Mouse (Mus musculus): Measurements from ENCODE around the gene Zfp987. TPM values are rescaled to one million over a fixed set of nuclear protein-coding genes. Genes with fewer than 3 reads are reported as not detected.

The Zfp987 gene
- polyA plus RNA-seq (2017; shearing (Covaris generic)): 1.2 TPM

GRCm38 (mm10) chr4:146096998-146097397 lies at the start of gene Zfp987:
Gene Zfp987, plus strand, starts transcription at chr4:146097298.

GRCm38 (mm10) chr4:146156524-146156923 lies 59.4 kb downstream of the Zfp987 start, which contains the start of gene Zfp600:
Gene Zfp600, plus strand, starts transcription at chr4:146156824.

Other genes with a start within 250 kb of the Zfp987 start
- gene Zfp986, start 228.5 kb upstream of the Zfp987 start, polyA plus RNA-seq (2017; shearing (Covaris generic)): not detected
- gene Zfp600, start 59.5 kb downstream of the Zfp987 start, polyA plus RNA-seq (2017; shearing (Covaris generic)): not detected